Mouse (Mus musculus): ENCODE data around the gene Olfr186. TPM values are rescaled to one million over a fixed set of nuclear protein-coding genes. Genes with fewer than 3 reads are reported as not detected.

The Olfr186 gene
- polyA plus RNA-seq, 1 experiment = not detected

- no peaks in the 10 kb centered on the region for H3K4me1 ChIP-seq (ENCODE audit: control insufficient read depth, insufficient read depth, low read length)
- no peak overlapping the region for H3K27ac ChIP-seq (ENCODE audit: insufficient read depth, low read depth, low read length)
- H3K4me3 ChIP-seq (ENCODE audit: insufficient read depth, low read depth, low read length) = no peak overlapping the region
- 65% methylated on average over 2 of the region's 2 CpGs for WGBS
- TF ChIP-seq CTCF (IDR thresholded peaks at IDR 0.05; ENCODE audit: insufficient read depth, low read depth, low read length) = no peak
- no peak for TF ChIP-seq POLR2A (IDR thresholded peaks at IDR 0.05; ENCODE audit: insufficient read depth, low read depth, low read length)
These were observed 16.6 kb downstream of the Olfr186 start for GRCm38 (mm10) chr16:59013357-59014018.

GRCm38 (mm10) chr16:59007146-59007545, 22.9 kb downstream of the Olfr186 start:
- TF ChIP-seq POLR2A (IDR thresholded peaks at IDR 0.05; ENCODE audit: insufficient read depth, low read depth, low read length) = no peak
- no peak for TF ChIP-seq CTCF (IDR thresholded peaks at IDR 0.05; ENCODE audit: insufficient read depth, low read depth, low read length)
- no peak overlapping the region for H3K27ac ChIP-seq (ENCODE audit: insufficient read depth, low read depth, low read length)
- no peaks in the 10 kb centered on the region for H3K4me1 ChIP-seq (ENCODE audit: control insufficient read depth, insufficient read depth, low read length)
- no peak overlapping the region for H3K4me3 ChIP-seq (ENCODE audit: insufficient read depth, low read depth, low read length)

DNA sequence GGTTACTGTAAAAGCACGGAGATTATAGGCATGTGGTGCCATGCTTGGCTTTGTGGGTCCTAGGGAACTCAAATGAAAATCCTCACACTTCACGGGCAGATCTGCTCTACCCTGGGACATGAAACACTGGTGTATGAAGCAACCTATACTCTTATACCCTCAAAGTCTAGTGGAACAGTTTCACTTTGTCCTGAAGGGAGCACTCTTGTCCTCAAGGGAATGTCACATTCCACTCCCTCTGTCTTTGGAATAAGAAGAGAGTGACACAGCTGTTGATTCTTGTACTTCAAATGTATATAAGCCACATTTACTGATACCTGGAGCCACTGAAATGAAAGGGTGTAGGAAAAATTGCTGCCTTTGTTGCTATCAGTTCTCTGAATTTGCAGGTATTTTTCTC, 35.0 kb downstream of the Olfr186 start, which contains the start of gene Olfr183:
Gene Olfr183, plus strand, starts transcription at position 301 of the 400 bp plus-strand sequence.
- TF ChIP-seq CTCF (IDR thresholded peaks at IDR 0.05; ENCODE audit: insufficient read depth, low read depth, low read length) = no peak
- no peak for TF ChIP-seq POLR2A (IDR thresholded peaks at IDR 0.05; ENCODE audit: insufficient read depth, low read depth, low read length)
- Histone ChIP-seq H3K4me3 (ENCODE audit: insufficient read depth, low read depth, low read length) (no peak within 1 kb of the TSS), H3K4me1 (ENCODE audit: control insufficient read depth, insufficient read depth, low read length) (no peaks in the 10 kb centered on the region), H3K27ac (ENCODE audit: insufficient read depth, low read depth, low read length) (no peak within 1 kb of the TSS)
- 76% methylated on average over 2 of the region's 2 CpGs for WGBS

Other genes starting within 250 kb of the Olfr186 start
- gene Olfr173, start 230.0 kb downstream of the Olfr186 start, polyA plus RNA-seq (2012; ENCODE audit: insufficient read depth, insufficient read length, low replicate concordance, missing spikeins) = not detected in 2 replicates
- not detected in 2 replicates for gene Olfr175-ps1, start 203.5 kb downstream of the Olfr186 start, polyA plus RNA-seq (2012; ENCODE audit: insufficient read depth, insufficient read length, low replicate concordance, missing spikeins)
- gene Olfr177, start 155.5 kb downstream of the Olfr186 start, polyA plus RNA-seq (2012; ENCODE audit: insufficient read depth, insufficient read length, low replicate concordance, missing spikeins) = not detected in 2 replicates
- gene Olfr178, start 138.2 kb downstream of the Olfr186 start, polyA plus RNA-seq (2012; ENCODE audit: insufficient read depth, insufficient read length, low replicate concordance, missing spikeins) = not detected in 2 replicates
- not detected in 2 replicates for gene Olfr181, start 101.5 kb downstream of the Olfr186 start, polyA plus RNA-seq (2012; ENCODE audit: insufficient read depth, insufficient read length, low replicate concordance, missing spikeins)
- gene Olfr180, start 100.9 kb downstream of the Olfr186 start, polyA plus RNA-seq (2012; ENCODE audit: insufficient read depth, insufficient read length, low replicate concordance, missing spikeins) = not detected in 2 replicates
- not detected in 2 replicates for gene Olfr183, start 34.9 kb downstream of the Olfr186 start, polyA plus RNA-seq (2012; ENCODE audit: insufficient read depth, insufficient read length, low replicate concordance, missing spikeins)
- gene Olfr187, start 9.5 kb upstream of the Olfr186 start, polyA plus RNA-seq (2012; ENCODE audit: insufficient read depth, insufficient read length, low replicate concordance, missing spikeins) = not detected in 2 replicates
- not detected in 2 replicates for gene Olfr190, start 47.7 kb upstream of the Olfr186 start, polyA plus RNA-seq (2012; ENCODE audit: insufficient read depth, insufficient read length, low replicate concordance, missing spikeins)
- gene Olfr191, start 59.5 kb upstream of the Olfr186 start, polyA plus RNA-seq (2012; ENCODE audit: insufficient read depth, insufficient read length, low replicate concordance, missing spikeins) = not detected in 2 replicates
- not detected in 2 replicates for gene Olfr193, start 81.6 kb upstream of the Olfr186 start, polyA plus RNA-seq (2012; ENCODE audit: insufficient read depth, insufficient read length, low replicate concordance, missing spikeins)
- gene Olfr194, start 90.8 kb upstream of the Olfr186 start, polyA plus RNA-seq (2012; ENCODE audit: insufficient read depth, insufficient read length, low replicate concordance, missing spikeins) = not detected in 2 replicates
- not detected in 2 replicates for gene Olfr195, start 116.8 kb upstream of the Olfr186 start, polyA plus RNA-seq (2012; ENCODE audit: insufficient read depth, insufficient read length, low replicate concordance, missing spikeins)
- gene Olfr196, start 140.2 kb upstream of the Olfr186 start, polyA plus RNA-seq (2012; ENCODE audit: insufficient read depth, insufficient read length, low replicate concordance, missing spikeins) = not detected in 2 replicates
- not detected in 2 replicates for gene Olfr198, start 173.2 kb upstream of the Olfr186 start, polyA plus RNA-seq (2012; ENCODE audit: insufficient read depth, insufficient read length, low replicate concordance, missing spikeins)
- not detected in 2 replicates for gene Olfr199, start 189.5 kb upstream of the Olfr186 start, polyA plus RNA-seq (2012; ENCODE audit: insufficient read depth, insufficient read length, low replicate concordance, missing spikeins)
- gene Olfr201, start 242.3 kb upstream of the Olfr186 start, polyA plus RNA-seq (2012; ENCODE audit: insufficient read depth, insufficient read length, low replicate concordance, missing spikeins) = not detected in 2 replicates

All from olfactory bulb, adult 2 months (tissue).